Mouse (Mus musculus): ENCODE data around the gene Garnl3. TPM values are rescaled to one million over a fixed set of nuclear protein-coding genes. Genes with fewer than 3 reads are reported as not detected.

The Garnl3 gene
- polyA plus RNA-seq, 1 experiment from 2014 or later: 10.3 TPM

- ATAC-seq (ENCODE audit: borderline replicate concordance, extremely low read depth, low FRiP score, low TSS enrichment): no peak
- Histone ChIP-seq H3K4me1 (no peaks in the 10 kb centered on the region), H3K4me3 (no peak overlapping the region), H3K9ac (no peak overlapping the region), H3K36me3 (no peaks in the 10 kb centered on the region), H3K4me2 (no peak overlapping the region), H3K27ac (no peak overlapping the region), H3K9me3 (no peaks in the 10 kb centered on the region), H3K27me3 (no peaks in the 10 kb centered on the region)
- WGBS: 79% methylated on average over 2 of the region's 2 CpGs
These were observed 11.8 kb upstream of the Garnl3 start for GRCm38 (mm10) chr2:33143292-33143691.

DNA sequence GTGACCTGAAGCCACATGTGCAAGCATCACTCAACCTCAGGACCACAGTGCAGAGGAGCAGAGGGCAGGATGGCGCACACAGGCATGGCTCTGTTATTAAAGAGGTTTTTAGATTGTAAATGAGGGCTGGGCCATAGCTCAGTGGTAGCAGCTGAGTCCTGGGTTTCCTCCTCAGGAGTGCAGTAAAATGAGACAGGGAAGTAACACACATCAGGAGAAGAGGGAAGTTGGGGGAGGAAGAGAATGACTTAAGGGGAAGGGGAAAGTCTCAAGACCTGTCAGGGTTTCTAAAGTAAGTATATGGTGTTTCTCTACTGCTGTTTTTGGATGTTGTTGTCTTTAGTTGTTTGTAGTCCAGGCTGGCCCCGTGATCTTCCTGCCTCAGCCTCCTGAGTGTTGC is 7.0 kb upstream of the Garnl3 start:
- H3K4me3 ChIP-seq: no peak overlapping the region
- H3K4me2 ChIP-seq: no peak overlapping the region
- 77% methylated on average over 2 of the region's 2 CpGs for WGBS
- H3K36me3 ChIP-seq: no peaks in the 10 kb centered on the region
- H3K27me3 ChIP-seq: 0 out of 2 replicates have a peak, but pooled peaks cover 5% of the 10 kb centered on the region
- no peaks in the 10 kb centered on the region for H3K4me1 ChIP-seq
- no peaks in the 10 kb centered on the region for H3K9me3 ChIP-seq
- no peak for ATAC-seq (ENCODE audit: borderline replicate concordance, extremely low read depth, low FRiP score, low TSS enrichment)
- H3K9ac ChIP-seq: no peak overlapping the region
- H3K27ac ChIP-seq: no peak overlapping the region

GRCm38 (mm10) chr2:33137731-33138130 is 6.3 kb upstream of the Garnl3 start:
- 90% methylated on average over 4 of the region's 4 CpGs for WGBS
- Histone ChIP-seq H3K36me3 (no peaks in the 10 kb centered on the region), H3K27ac (no peak overlapping the region), H3K4me3 (no peak overlapping the region), H3K4me1 (no peaks in the 10 kb centered on the region), H3K9ac (no peak overlapping the region), H3K27me3 (peaks cover 10% of the 10 kb centered on the region), H3K4me2 (no peak overlapping the region), H3K9me3 (no peaks in the 10 kb centered on the region)
- no peak for ATAC-seq (ENCODE audit: borderline replicate concordance, extremely low read depth, low FRiP score, low TSS enrichment)

- WGBS: 83% methylated on average over 9 of the region's 9 CpGs
- H3K27me3 ChIP-seq: peaks cover 15% of the 10 kb centered on the region
- H3K4me2 ChIP-seq: no peak overlapping the region
- no peaks in the 10 kb centered on the region for H3K9me3 ChIP-seq
- no peaks in the 10 kb centered on the region for H3K36me3 ChIP-seq
- no peak overlapping the region for H3K27ac ChIP-seq
- no peaks in the 10 kb centered on the region for H3K4me1 ChIP-seq
- no peak overlapping the region for H3K9ac ChIP-seq
- no peak for ATAC-seq (ENCODE audit: borderline replicate concordance, extremely low read depth, low FRiP score, low TSS enrichment)
- no peak overlapping the region for H3K4me3 ChIP-seq
These were observed 5.8 kb upstream of the Garnl3 start for GRCm38 (mm10) chr2:33137244-33137643.

GRCm38 (mm10) chr2:33136366-33136765 is 4.9 kb upstream of the Garnl3 start:
- Histone ChIP-seq H3K4me1 (peaks cover 7% of the 10 kb centered on the region), H3K4me2 (no peak overlapping the region), H3K9me3 (no peaks in the 10 kb centered on the region), H3K4me3 (no peak overlapping the region), H3K9ac (no peak overlapping the region), H3K36me3 (no peaks in the 10 kb centered on the region), H3K27ac (no peak overlapping the region), H3K27me3 (peaks cover 19% of the 10 kb centered on the region)
- ATAC-seq (ENCODE audit: borderline replicate concordance, extremely low read depth, low FRiP score, low TSS enrichment): no peak
- WGBS: 89% methylated on average over 6 of the region's 6 CpGs

- ATAC-seq (ENCODE audit: borderline replicate concordance, extremely low read depth, low FRiP score, low TSS enrichment): no peak
- WGBS: 65% methylated on average over 7 of the region's 7 CpGs
- Histone ChIP-seq H3K9ac (no peak overlapping the region), H3K4me1 (peaks cover 11% of the 10 kb centered on the region), H3K4me2 (no peak overlapping the region), H3K27ac (no peak overlapping the region), H3K9me3 (no peaks in the 10 kb centered on the region), H3K27me3 (peaks cover 19% of the 10 kb centered on the region), H3K4me3 (no peak overlapping the region), H3K36me3 (no peaks in the 10 kb centered on the region)
These were observed 3.5 kb upstream of the Garnl3 start for GRCm38 (mm10) chr2:33134766-33135490.

GRCm38 (mm10) chr2:33132306-33132705 is 852 bp upstream of the Garnl3 start:
- H3K27ac ChIP-seq: no peak overlapping the region
- WGBS: 7% methylated on average over 7 of the region's 7 CpGs
- H3K4me3 ChIP-seq: 0 out of 2 replicates have a peak overlapping the region, but pooled peaks have one; percentile 80
- no peak overlapping the region for H3K4me2 ChIP-seq
- no peaks in the 10 kb centered on the region for H3K36me3 ChIP-seq
- peaks cover 18% of the 10 kb centered on the region for H3K4me1 ChIP-seq
- ATAC-seq (ENCODE audit: borderline replicate concordance, extremely low read depth, low FRiP score, low TSS enrichment): no peak
- peaks cover 19% of the 10 kb centered on the region for H3K27me3 ChIP-seq
- no peak overlapping the region for H3K9ac ChIP-seq
- H3K9me3 ChIP-seq: no peaks in the 10 kb centered on the region

DNA sequence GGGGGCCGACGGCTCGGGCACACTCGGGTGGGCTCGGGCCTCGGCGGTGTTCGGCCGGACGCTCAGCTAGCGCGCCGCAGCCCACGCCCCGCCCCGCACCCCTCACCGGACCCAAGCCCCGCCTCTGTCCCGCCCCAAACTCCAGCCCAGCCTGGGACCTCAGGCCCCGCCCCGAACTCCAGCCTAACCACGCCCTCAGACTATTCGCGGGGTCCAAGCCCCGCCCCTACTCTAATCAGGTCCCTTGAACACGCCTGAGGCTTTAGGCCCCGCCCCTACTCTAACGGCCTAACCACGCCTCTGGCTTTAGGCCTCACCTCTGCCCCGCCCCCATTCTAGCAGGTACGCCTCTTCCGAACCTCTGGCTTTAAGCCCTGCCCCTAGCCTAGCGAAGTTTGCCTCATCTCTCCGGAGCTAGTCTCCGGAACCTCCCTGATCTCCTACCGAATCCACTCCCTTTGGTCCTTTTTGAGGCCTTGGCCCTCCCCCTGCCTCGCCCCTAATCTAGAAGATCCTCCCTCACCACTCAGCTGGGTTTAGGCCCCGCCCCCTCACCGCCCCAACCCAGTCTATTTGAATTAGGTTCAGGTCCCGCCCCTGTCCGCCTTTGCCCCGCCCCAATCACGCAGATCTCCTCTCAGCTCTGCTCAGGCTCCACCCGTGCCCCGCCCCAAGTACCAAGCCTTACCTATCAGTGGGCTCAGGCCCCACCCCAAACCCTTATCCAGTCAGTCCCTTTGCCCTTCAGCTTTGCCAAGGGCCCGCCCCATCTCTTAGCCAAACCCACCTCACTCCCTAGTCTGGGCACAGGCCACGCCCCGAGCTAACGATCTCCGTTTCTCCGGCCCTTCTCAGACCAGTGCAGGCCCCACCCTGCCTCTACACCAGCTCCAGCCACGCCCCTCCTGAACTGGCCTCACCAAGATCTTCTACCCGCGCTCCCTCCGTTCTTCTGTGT is 649 bp downstream of the Garnl3 start:
- Histone ChIP-seq H3K9ac (peak overlapping the region; percentile 78), H3K27me3 (peaks cover 19% of the 10 kb centered on the region), H3K36me3 (no peaks in the 10 kb centered on the region), H3K4me1 (peaks cover 18% of the 10 kb centered on the region), H3K9me3 (no peaks in the 10 kb centered on the region), H3K4me2 (peak overlapping the region; percentile 100), H3K4me3 (peak overlapping the region; percentile 80), H3K27ac (peak overlapping the region; percentile 82)
- ATAC-seq (ENCODE audit: borderline replicate concordance, extremely low read depth, low FRiP score, low TSS enrichment): peak; percentile 94
- WGBS: under 1% methylated on average over 55 of the region's 55 CpGs

- Histone ChIP-seq H3K9me3 (no peaks in the 10 kb centered on the region), H3K4me2 (peak overlapping the region; percentile 100), H3K27ac (peak overlapping the region; percentile 67; the same call in 1 of the 2 replicates), H3K4me1 (peaks cover 18% of the 10 kb centered on the region), H3K9ac (peak overlapping the region; percentile 78), H3K36me3 (no peaks in the 10 kb centered on the region), H3K27me3 (peaks cover 19% of the 10 kb centered on the region), H3K4me3 (peak overlapping the region; percentile 80)
- ATAC-seq (ENCODE audit: borderline replicate concordance, extremely low read depth, low FRiP score, low TSS enrichment): peak; percentile 27
- under 1% methylated on average over 33 of the region's 33 CpGs for WGBS
These were observed 1.3 kb downstream of the Garnl3 start for GRCm38 (mm10) chr2:33130141-33130525.

DNA sequence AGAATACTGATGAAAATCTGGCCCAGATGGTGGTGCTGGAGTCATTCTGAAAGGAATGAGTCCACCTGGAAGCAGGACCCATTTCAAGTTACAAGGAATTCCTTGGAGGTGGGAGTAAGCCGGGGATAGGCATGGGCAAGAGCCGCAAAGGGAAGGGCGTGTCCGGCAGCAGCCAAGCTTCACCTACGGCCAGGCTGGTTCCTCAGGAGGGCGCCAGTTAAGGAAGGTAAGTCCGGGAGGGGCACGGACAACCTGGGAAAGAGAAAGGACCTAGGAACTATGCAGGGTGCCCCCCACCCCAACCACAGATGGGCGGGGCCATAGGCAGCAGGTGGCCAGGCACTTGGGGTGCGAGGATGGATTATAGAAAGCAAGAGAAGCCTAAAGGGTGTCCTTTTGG is 1.8 kb downstream of the Garnl3 start:
- Histone ChIP-seq H3K9ac (peak overlapping the region; percentile 78), H3K9me3 (no peaks in the 10 kb centered on the region), H3K27ac (no peak overlapping the region), H3K4me1 (peaks cover 18% of the 10 kb centered on the region), H3K36me3 (no peaks in the 10 kb centered on the region), H3K4me2 (peak overlapping the region; percentile 100), H3K4me3 (peak overlapping the region; percentile 80), H3K27me3 (peaks cover 19% of the 10 kb centered on the region)
- no peak for ATAC-seq (ENCODE audit: borderline replicate concordance, extremely low read depth, low FRiP score, low TSS enrichment)
- 2% methylated on average over 10 of the region's 10 CpGs for WGBS

- Histone ChIP-seq H3K27ac (no peak overlapping the region), H3K4me3 (no peak overlapping the region), H3K9ac (no peak overlapping the region), H3K9me3 (no peaks in the 10 kb centered on the region), H3K27me3 (peaks cover 17% of the 10 kb centered on the region), H3K4me1 (peaks cover 18% of the 10 kb centered on the region), H3K36me3 (no peaks in the 10 kb centered on the region), H3K4me2 (peak overlapping the region; percentile 100; the same call in 1 of the 2 replicates)
- no peak for ATAC-seq (ENCODE audit: borderline replicate concordance, extremely low read depth, low FRiP score, low TSS enrichment)
- 65% methylated on average over 2 of the region's 2 CpGs for WGBS
These were observed 2.4 kb downstream of the Garnl3 start for GRCm38 (mm10) chr2:33129005-33129404.

DNA sequence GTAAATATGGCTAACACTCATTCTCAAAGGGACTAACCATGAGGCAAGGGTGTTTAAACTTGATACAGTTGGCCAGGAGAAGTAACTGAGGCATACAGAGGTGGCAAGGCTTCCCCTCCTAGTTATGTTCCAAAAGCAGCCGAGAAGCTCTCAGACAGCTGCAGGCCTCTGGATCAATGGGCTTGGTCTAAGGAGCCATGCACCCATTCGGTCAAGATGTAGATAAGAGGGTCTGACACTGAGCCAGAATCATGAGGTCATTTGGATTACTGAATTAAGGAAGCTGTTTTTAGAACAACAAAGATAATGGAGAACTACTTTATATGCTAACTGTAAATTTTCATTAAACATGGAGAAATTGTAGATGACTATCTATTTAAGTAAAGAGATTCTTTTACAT is 4.2 kb downstream of the Garnl3 start:
- no peak overlapping the region for H3K4me2 ChIP-seq
- 39% methylated on average over 2 of the region's 2 CpGs for WGBS
- H3K27ac ChIP-seq: no peak overlapping the region
- no peak for ATAC-seq (ENCODE audit: borderline replicate concordance, extremely low read depth, low FRiP score, low TSS enrichment)
- H3K9ac ChIP-seq: no peak overlapping the region
- H3K27me3 ChIP-seq: peaks cover 4% of the 10 kb centered on the region
- peaks cover 18% of the 10 kb centered on the region for H3K4me1 ChIP-seq
- H3K36me3 ChIP-seq: no peaks in the 10 kb centered on the region
- no peaks in the 10 kb centered on the region for H3K9me3 ChIP-seq
- no peak overlapping the region for H3K4me3 ChIP-seq

Data from lung, embryonic 15.5 days (tissue).